Mouse (Mus musculus) fat pad, adult 2 months (tissue): ENCODE measurements around the gene Gm4924.

Source experiments
- DNase-seq: peaks from one replicate; pipeline ENCODE4 v3.0.0-alpha.2; 2011; ENCODE audit warnings: low read depth, low spot score; ENCODE audit errors: extremely low read depth

Gene Gm4924

GRCm38 (mm10) chr10:82354083-82355010, at the start of gene Gm4924:
TSS of gene Gm4924 (plus strand) at chr10:82354255.
- DNase-seq: peak; percentile 10

- DNase-seq: no peak
Observed at GRCm38 (mm10) chr10:82316482-82316881, 37.6 kb upstream of the Gm4924 start, which contains the start of gene 4932415D10Rik. TSS of gene 4932415D10Rik (minus strand) at chr10:82316582.

DNA sequence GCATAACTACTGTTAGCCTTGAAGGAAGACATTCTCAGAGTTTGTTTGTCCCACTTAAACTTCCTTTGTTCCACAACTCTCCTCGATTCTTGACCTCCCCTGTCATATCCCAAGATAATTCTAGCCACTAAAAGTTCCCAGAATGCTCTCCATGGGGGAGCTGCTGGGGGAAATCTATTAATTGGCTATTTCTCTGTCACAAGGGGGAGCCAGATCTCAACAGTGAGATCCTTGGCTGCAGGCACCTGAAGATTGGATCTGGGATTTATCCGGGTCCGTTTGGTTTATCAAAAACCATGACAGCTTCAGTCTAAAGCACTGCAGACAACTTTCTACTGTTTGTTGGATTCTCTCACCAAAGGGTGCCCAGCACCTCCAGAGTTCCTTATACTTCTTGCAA, 33.9 kb upstream of the Gm4924 start:
- no peak for DNase-seq

DNA sequence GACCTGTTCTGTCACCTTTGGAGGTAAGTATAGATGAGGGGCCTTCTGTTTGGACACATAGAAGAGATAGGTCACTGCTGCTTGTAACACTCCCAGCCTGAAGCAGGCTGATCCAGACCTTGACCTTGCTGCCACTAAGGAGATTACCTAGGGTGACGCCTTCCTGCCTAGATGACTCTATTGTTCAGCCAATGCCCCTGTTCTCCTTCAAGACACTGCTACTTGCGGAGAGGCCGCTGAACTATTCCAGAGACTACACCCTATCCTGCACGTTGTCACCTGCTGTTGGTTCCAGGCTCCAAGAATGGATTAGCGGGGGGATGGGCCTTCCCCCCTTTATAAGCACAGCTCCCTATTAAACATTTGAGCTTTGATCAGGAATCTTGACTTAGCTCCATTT, 24.2 kb upstream of the Gm4924 start:
- no peak for DNase-seq

DNA sequence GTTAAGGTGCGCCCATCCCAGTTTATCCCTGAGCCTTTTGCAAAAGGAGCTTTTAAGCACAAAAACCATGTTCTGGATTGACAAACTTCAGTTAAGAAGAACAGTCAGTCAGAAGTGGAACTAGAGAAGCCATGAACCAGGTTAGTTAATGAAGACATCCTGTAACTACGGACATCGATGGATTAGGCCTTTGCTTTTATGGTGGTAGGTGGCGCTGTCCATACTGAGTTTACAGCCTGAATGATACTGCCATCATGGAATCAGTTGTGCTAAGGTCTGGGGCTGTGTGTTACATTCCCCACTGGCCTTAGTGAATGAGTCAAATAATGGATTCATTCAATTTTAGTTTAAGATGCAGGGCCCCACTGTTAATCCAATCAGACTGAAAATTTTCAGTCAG, 1.3 kb downstream of the Gm4924 start:
- DNase-seq: no peak

DNA sequence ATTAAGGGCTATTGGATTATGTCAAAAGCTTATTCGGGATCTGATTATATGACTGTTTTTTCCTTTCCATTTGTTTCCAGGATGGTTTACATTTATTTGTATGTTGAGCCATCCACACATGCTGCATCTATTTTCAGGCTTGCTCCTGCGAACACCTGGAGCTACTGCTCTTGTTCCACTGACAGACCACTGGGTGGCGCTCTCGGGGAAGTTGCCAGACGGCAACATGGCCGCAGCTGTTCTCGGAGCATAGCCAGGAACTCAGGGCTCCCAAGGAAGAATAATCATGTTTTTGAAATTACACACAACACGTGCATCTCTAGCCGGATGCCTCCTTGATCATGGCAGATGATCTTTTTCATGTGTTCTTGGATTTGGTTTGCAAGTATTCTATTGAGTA, 7.9 kb downstream of the Gm4924 start:
- DNase-seq: no peak

DNA sequence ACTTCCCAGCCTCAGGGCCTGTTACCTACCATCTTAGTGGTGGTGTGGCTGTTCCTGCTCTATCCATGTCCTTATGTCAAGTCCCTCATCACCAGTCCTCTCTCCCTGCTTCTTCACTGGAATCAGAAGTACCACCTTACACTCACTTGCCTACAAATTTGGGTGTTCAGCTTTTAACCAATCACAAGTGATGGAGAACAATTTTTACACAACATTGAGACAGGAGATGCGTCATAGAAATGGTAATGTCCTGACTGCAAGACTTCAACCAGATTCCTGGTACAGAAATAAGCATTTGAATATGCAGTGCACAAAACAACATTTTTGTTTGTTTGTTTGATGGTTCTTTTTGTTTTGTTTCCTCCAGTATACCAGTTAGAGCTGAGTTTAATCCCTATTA, 28.9 kb downstream of the Gm4924 start:
- no peak for DNase-seq

DNA sequence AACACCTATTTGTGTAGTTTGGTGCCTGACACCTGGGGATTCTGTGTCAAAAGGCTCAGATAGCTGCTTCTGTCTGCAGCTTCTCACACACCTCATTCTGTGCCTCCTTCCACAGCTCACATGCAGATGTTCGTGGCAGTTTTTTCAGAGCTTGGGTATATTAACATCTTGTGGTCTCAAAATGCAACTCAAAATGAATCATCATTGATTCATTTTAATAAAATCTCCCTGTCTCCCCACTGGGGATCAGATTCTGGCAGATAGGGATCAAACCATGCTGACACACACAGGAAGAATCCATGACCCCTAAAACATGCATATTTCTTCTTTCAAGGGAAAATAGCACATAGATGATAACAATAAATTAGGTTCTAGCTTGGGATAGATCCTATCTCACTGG, 55.5 kb downstream of the Gm4924 start:
- no peak for DNase-seq

GRCm38 (mm10) chr10:82423631-82424030, 69.6 kb downstream of the Gm4924 start:
- no peak for DNase-seq
